Mouse (Mus musculus) ovary, postnatal 10 days (tissue): ENCODE results near the gene Mical3.
"Not testable (repeated sequence)": the region's sequence is repeated elsewhere in the genome, so short reads cannot be mapped to it uniquely, and the experiment has no call there.

Experiments
- DNase-seq: peaks from one replicate; pipeline ENCODE4 v3.0.0; 2022; ENCODE audit warnings: low spot score

Mical3 gene

GRCm38 (mm10) chr6:120930450-120931306 is 200.1 kb downstream of the Mical3 start:
- no peak for DNase-seq

- DNase-seq: no peak
These were observed 201.4 kb downstream of the Mical3 start for GRCm38 (mm10) chr6:120929421-120929820.

GRCm38 (mm10) chr6:120927765-120928164 is 203.0 kb downstream of the Mical3 start:
- no peak for DNase-seq

DNA sequence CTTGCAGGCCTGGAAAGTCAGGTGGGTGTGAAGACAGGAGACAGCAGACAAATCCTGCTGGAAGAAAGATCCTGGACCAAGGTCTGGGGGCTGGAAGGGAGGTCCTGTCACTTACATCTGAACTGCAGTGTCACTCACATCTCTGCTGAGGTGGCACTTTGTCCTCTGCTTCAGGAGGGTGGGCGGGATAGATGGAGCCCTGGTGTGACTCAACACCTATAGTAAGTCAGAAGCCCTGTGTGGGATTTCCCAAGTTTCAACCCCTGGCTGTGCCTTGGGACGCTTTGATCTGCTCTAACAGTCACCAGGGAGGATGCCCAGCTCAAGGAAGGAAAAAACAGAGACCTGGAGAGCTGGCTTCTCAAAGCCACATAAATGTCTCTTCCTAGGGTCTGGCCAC is 203.9 kb downstream of the Mical3 start:
- no peak for DNase-seq

- DNase-seq: not testable (repeated sequence)
These were observed 205.9 kb downstream of the Mical3 start for GRCm38 (mm10) chr6:120924791-120925321.

DNA sequence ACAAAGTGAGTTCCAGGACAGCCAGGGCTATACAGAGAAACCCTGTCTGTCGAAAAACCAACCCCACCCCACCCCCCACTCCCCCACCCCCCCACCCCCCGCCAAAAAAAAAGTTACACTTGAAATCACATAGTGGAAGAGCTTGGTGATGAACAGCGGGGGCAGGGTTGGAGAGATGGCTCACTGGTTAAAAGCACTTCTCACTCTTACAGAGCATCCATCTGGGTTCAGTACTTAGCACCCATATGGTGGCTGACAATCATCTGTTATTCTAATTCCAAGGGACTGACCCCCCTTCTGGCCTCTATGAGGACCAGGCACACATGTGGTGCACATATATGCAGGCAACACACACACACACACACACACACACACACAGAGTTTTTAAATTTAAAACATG is 212.8 kb downstream of the Mical3 start:
- no peak for DNase-seq

DNA sequence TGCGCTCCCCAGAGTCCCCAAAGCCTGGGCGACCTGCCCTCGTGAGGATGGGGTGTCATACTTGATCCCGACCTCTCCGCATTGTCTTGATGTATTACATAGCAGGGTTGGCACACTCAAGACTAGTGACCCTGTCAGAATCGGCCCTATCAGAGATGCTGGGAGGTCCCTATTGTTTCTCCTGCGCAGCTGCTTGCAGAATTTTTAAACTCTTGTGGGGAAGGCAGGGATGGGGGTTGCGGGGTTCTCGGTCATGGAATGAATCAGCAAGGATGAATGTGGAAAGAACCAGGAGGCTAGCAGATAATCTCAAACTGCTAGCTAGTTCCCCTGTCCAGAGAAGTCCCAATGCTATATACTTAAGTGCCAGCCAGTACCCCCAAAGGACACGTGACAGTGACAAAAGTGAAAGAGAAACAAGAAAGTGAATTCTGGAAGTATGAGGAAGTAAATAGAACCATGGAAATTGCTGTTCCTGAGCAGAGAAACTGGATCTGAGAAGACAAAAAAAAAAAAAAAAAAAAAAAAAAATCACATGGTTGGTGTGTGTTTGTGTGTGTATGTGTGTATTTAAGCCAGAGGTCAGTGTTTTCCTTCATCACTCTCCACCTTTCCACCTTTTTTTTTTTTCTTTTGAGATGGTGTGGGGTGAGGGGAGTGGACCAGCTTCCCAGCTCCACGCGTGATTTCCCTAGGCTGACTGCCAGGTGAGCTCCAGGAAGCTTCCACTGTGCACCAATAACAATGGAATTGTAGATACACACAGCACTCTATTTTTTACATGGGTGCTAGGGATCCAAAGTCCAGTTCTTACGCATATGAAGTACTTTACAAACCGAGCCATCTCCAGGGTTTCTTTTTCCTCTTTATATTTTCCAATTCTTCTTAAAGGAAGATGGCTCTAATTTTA is 213.6 kb downstream of the Mical3 start:
- not testable (repeated sequence) for DNase-seq

DNA sequence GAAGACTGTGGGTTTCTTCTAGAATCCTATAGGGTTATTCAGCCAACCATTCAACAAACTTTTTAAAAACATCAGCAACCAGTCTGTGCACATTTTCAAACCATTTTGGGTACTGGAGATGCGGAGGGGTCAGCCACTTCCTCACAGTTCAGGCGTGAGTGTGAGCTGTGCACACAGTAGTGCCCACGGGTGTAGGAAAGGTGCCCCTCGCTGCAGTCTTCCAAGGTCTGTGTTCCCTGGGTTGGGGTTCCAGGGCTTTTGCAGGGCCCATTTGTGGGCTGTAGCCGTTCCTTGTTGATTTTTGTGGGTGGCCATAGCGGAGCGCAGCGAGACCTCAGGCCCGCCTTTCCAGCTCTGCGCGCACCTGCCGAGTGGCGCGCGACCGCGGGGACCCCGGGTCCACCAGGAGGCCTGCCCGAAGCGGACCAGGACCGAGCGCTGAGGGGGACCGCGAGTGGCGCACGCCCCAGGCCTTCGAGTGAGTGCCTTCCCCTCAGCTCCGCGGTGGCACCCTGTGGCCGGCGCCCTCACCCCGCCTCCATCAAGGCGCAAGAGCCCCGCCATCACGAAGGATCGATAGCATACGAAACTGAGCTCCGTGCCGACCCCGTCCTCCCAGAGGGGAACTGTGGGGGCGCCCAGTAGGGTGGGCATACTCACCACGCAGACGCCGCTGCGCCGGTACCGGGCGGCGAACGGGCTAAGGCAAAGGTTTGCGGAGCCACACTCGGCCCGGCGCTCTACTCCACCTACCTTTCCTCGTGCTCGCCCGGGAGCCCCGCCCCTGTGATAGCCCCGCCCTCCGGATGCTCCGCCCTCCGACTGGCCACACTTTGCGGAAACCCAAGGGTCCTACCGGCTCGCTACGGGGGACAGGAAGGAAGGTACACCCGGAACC is 214.5 kb downstream of the Mical3 start, which contains the start of gene Bid:
Gene Bid, minus strand, starts transcription at position 780 of the 898 bp plus-strand sequence.
- DNase-seq: peak; percentile 75

DNA sequence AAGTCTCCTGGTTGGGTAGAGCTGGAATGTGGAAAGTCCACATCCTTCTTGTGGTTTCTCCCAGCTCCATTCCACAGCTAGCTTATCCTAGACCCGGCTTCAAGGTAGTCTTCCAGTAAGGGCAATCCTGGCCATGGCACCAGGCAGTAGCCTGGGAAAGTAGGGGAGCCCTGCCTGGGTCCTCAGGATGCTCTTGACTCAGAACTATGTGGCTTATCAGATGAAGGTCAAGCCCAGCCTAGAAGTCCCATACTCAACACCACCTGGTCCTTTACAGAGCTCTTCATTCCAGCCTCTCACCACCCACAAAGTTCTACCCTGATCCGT is 215.2 kb downstream of the Mical3 start:
- no peak for DNase-seq

DNA sequence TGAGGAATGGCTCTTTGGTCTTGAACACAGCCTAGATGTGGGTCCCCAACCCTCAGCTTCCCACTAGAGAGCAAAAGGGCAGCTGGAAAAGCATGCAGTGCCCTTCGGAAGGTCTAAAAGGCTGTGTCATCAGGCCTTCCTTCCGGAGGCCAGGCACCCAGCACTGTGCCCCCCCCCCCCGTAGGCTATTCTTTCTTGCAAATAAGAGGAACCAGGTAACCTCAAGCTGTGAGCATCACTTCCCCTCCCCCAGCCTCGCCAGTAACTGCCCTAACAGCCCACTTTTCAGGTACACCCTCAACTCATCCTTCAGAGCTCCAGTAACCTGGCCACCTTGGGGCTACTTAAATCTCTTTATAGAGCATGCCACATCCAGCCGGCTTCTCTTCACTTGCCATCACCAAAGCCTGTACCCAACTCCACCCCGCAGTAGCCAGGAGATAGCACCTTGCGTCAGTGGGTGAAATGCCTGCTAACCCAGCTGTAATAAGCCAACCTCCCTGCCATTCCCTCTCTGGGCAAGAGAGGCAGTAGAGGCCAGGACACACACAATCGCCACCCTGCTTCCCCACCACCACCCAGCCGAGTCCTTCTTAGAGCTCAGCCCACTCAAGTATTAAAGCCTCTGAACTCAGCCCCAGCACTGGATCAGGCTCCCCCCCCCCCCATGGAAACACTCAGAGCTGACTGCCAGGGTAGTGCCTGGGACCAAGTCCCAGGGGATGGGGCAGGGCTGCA is 215.7 kb downstream of the Mical3 start:
- no peak for DNase-seq

- no peak for DNase-seq
These were observed 216.3 kb downstream of the Mical3 start for GRCm38 (mm10) chr6:120914533-120914910.

DNA sequence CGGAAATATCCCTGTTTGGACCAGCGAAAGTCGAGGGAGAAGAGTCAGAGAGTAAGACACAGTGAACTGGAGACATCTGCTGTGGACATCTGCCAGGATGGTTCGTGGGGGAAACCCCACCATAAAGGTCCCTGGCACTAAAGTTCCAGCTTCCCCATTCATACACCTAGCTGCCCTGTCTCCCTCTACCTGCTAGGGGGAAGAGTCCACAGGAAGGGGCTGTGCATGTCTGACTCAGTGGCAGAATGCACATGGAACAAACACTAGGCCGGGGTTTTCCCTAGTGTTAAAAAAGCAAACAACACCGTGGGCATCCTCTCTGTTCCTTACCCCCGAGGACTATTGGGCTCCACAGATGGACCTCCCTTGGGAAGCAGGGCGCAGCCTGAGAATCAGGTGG is 217.0 kb downstream of the Mical3 start:
- DNase-seq: no peak

DNA sequence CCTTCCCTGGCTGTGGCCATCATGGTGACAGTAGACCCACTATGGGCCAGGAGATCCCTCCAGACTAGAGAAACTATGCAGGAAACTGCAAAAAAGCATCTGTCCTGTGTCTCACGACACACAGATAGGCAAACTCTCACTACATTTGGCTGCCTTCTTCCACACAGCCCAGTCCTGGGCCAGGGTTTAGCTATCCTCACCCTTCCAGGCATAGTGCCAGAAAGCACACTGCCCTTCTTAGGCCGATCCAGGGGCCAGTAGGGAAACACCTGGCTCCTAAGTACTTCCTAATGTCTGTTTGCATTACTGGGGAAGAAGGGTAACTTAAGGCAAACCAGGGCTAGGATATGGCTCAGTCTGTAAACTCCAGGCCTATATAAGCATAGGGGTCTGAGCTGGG is 217.9 kb downstream of the Mical3 start:
- no peak for DNase-seq

DNA sequence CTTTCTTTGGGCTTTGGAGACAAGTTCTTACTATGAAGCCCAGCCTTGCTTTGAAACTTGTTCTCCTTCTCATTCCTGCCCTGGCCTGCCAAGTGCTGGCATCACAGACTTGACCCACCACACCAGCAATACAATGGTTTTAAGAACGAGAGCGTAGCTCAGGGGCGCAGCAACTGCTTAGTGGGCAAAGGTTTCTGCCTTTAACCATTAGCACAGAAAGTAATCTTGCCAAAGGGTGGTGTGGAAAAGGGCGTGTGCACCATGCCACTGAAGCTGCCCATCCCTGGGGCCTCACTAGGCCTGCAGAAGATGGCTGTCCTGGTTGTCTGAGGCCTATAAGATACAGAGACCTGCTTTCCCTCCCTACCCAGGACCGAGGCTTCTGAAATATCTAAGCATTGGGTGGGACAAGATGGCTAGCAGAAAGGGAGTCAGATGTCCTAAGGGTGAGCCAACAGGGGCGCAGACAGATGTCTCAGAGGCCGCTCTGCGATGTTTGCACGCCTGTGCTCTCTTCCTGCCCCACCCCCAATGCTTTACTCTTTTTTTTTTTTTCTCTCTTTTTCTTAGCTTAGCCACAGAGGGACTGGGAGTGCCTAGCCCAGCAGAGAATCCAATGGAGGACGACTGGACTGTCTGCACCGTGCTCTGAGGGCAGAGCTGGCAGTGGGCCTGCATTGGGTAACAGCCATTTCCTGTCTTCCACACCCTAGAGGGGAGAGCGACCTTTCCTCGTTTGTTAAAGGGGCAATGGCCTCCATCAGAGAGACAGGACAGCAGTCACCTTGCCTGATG is 219.4 kb downstream of the Mical3 start:
- no peak for DNase-seq

DNA sequence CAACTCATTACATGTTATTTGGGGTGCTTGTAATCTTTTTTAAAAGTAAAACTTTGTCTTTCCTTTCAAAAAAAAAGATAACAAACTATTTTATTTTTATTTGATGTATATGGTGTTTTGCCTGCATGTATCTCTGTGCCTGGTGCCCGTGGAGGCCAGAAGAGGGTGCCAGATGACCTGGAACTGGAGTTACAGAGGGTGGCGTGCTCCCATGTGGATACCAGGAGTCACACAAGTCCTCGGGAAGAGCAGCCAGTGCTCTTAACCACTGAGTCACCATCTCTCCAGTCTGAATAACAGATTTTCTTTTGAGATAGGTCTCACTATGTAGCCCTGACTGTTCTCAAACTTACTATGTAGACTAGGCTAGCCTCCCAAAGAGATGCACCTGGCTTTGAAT is 221.3 kb downstream of the Mical3 start:
- DNase-seq: no peak

- DNase-seq: not testable (repeated sequence)
These were observed 222.8 kb downstream of the Mical3 start for GRCm38 (mm10) chr6:120907876-120908597.

DNA sequence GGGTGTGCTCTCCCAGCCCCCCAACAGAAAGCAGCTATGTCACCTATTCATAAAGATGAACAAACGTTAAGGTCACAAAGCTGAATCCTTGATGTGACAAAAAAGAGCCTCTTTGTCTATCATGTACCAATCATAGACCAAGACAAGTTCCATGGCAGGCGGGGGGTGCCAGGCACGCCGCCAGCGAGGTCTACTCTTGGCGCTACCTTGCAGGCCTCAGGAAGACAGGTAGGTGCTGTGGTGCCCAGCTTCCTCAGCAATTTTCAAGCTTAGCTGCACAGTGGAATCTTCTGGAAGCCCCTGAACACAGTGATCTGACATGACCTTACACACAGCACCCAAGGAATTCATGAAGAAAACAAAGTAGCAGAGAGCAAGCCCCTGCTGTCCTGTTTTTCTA is 224.3 kb downstream of the Mical3 start:
- DNase-seq: no peak

- no peak for DNase-seq
These were observed 225.7 kb downstream of the Mical3 start for GRCm38 (mm10) chr6:120905111-120905510.

DNA sequence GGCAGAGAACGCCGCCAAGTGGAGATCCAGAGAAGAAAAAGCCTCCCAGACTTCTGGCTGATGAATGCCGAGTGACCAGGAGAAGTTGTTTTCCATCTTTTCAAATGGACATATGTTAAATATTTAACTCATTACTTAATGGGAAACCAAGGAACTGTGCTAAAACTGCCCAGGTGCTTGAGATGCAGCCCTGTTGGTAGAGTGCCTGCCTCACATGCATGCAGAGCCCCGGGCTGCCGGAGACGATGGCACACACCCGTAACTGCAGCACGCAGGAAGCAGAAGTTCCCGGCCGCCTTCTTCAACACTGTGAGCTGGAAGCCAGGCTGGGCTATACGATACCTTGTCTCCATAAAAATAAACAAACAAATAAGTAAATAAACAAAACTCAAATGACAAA is 226.8 kb downstream of the Mical3 start:
- DNase-seq: no peak
